Mouse (Mus musculus) myocyte (in vitro differentiated cells): Measurements from ENCODE around the gene 1700023F06Rik. TPM values are rescaled to one million over a fixed set of nuclear protein-coding genes. Genes with fewer than 3 reads are reported as not detected.

Source experiments
- H3K27me3 ChIP-seq: one replicate; pipeline ENCODE4 v1.6.1; 2011; ENCODE audit not compliant: control insufficient read depth, insufficient read depth, insufficient read length
- H3K36me3 ChIP-seq: one replicate; pipeline ENCODE4 v1.6.1; 2011; ENCODE audit not compliant: control insufficient read depth, insufficient read depth
- H3K4me2 ChIP-seq: one replicate; pipeline ENCODE4 v1.6.1; 2011; ENCODE audit warnings: low read depth, control low read depth
- H3K4me3 ChIP-seq: one replicate; pipeline ENCODE4 v1.5.1; 2011; ENCODE audit warnings: mild to moderate bottlenecking, control low read depth, moderate library complexity
- H3K79me2 ChIP-seq: one replicate; pipeline ENCODE4 v1.6.1; 2011; ENCODE audit not compliant: control insufficient read depth, insufficient read depth
- H3ac ChIP-seq: one replicate; pipeline ENCODE4 v1.6.1; 2011; ENCODE audit not compliant: control insufficient read depth, insufficient read length
- CEBPB ChIP-seq: IDR thresholded peaks from 2 replicates; pipeline ENCODE4 v1.6.1; 2011; ENCODE audit warnings: mild to moderate bottlenecking, moderate library complexity; ENCODE audit not compliant: poor library complexity, insufficient read depth, severe bottlenecking
- E2F4 ChIP-seq: IDR thresholded peaks from one replicate; pipeline ENCODE4 v1.6.1; 2011; ENCODE audit warnings: mild to moderate bottlenecking, control low read depth, moderate library complexity; ENCODE audit not compliant: insufficient read depth
- MAX ChIP-seq: IDR thresholded peaks from one replicate; pipeline ENCODE4 v1.6.1; 2011; ENCODE audit warnings: low read depth, mild to moderate bottlenecking, control low read depth
- MYOD1 ChIP-seq, 3 experiments: IDR thresholded peaks; one replicate each; pipeline ENCODE4 v1.6.1; 2011; ENCODE audit warnings: control low read depth in 2 of 3, low read depth in 2 of 3, mild to moderate bottlenecking in 2 of 3, moderate library complexity in 1 of 3; ENCODE audit not compliant: insufficient read length in 2 of 3, control insufficient read depth in 1 of 3
- MYOG ChIP-seq, 3 experiments: IDR thresholded peaks; one replicate each; pipeline ENCODE4 v1.6.1; 2011; ENCODE audit warnings: control low read depth in 2 of 3, low read depth in 2 of 3, mild to moderate bottlenecking in 2 of 3; ENCODE audit not compliant: insufficient read length in 2 of 3, control insufficient read depth in 1 of 3, insufficient read depth in 1 of 3
- POLR2A ChIP-seq: IDR thresholded peaks from one replicate; pipeline ENCODE4 v1.6.1; 2011; ENCODE audit warnings: low read depth, mild to moderate bottlenecking, control low read depth, moderate library complexity; ENCODE audit not compliant: insufficient read length
- POLR2AphosphoS2 ChIP-seq: IDR thresholded peaks from one replicate; pipeline ENCODE4 v1.6.1; 2011; ENCODE audit warnings: low read depth, control low read depth; ENCODE audit not compliant: insufficient read length
- REST ChIP-seq: IDR thresholded peaks from one replicate; pipeline ENCODE4 v1.6.1; 2011; ENCODE audit warnings: mild to moderate bottlenecking, control low read depth, moderate library complexity; ENCODE audit not compliant: insufficient read depth, insufficient read length
- SRF ChIP-seq: IDR thresholded peaks from one replicate; pipeline ENCODE4 v1.6.1; 2011; ENCODE audit warnings: low read depth; ENCODE audit not compliant: control insufficient read depth, insufficient read length
- TCF12 ChIP-seq: IDR thresholded peaks from one replicate; pipeline ENCODE4 v1.6.1; 2011; ENCODE audit warnings: mild to moderate bottlenecking, control low read depth; ENCODE audit not compliant: poor library complexity, insufficient read depth, severe bottlenecking
- TCF3 ChIP-seq: IDR thresholded peaks from one replicate; pipeline ENCODE4 v1.6.1; 2011; ENCODE audit warnings: low read depth, control low read depth; ENCODE audit not compliant: insufficient read length
- USF1 ChIP-seq: IDR thresholded peaks from one replicate; pipeline ENCODE4 v1.6.1; 2011; ENCODE audit warnings: low read depth, mild to moderate bottlenecking, control low read depth, moderate library complexity
- polyA plus RNA-seq: library from polyadenylated mRNA; unstranded; fragments of >200 nt; fragmentation: generic; extraction: Trizol; gene quantifications from one replicate; pipeline ENCODE4 v1.2.1, GENCODE M21; 2012; ENCODE audit warnings: missing spikeins

The 1700023F06Rik gene
- polyA plus RNA-seq, 1 experiment, result not detected

GRCm38 (mm10) chr11:103172392-103173040, 35.8 kb downstream of the 1700023F06Rik start:
- H3ac ChIP-seq, result no peak overlapping the region
- peaks cover 7% of the 10 kb centered on the region for H3K27me3 ChIP-seq
- H3K36me3 ChIP-seq, result no peaks in the 10 kb centered on the region
- no peak for TF ChIP-seq CEBPB
- TF ChIP-seq TCF3, result no peak
- TF ChIP-seq POLR2A, result no peak
- no peak for TF ChIP-seq POLR2AphosphoS2
- TF ChIP-seq MYOG (IDR thresholded peaks at IDR 0.05; ENCODE audit: control insufficient read depth in 1 of 3, insufficient read depth in 1 of 3, insufficient read length in 2 of 3, low read depth in 2 of 3), result no peak
- TF ChIP-seq E2F4, result no peak
- TF ChIP-seq REST, result no peak
- no peak for TF ChIP-seq MYOD1 (IDR thresholded peaks at IDR 0.05; ENCODE audit: control insufficient read depth in 1 of 3, insufficient read length in 2 of 3, low read depth in 2 of 3)
- TF ChIP-seq TCF12, result no peak
- TF ChIP-seq USF1, result no peak
- TF ChIP-seq MAX, result no peak
- TF ChIP-seq SRF, result no peak
- peak overlapping the region; percentile 52 for H3K4me2 ChIP-seq
- H3K4me3 ChIP-seq, result peak overlapping the region; percentile 12
- H3K79me2 ChIP-seq, result no peaks in the 10 kb centered on the region

GRCm38 (mm10) chr11:103171703-103172391, 36.5 kb downstream of the 1700023F06Rik start:
- Histone ChIP-seq H3K27me3 (peaks cover 7% of the 10 kb centered on the region), H3ac (peak overlapping the region; percentile 4), H3K36me3 (no peaks in the 10 kb centered on the region), H3K4me2 (peak overlapping the region; percentile 52), H3K79me2 (no peaks in the 10 kb centered on the region), H3K4me3 (peak overlapping the region; percentile 12)
- TF ChIP-seq E2F4 (no peak), CEBPB (no peak), USF1 (no peak), MAX (no peak), MYOG (IDR thresholded peaks at IDR 0.05; ENCODE audit: control insufficient read depth in 1 of 3, insufficient read depth in 1 of 3, insufficient read length in 2 of 3, low read depth in 2 of 3) (no peak), POLR2AphosphoS2 (no peak), MYOD1 (IDR thresholded peaks at IDR 0.05; ENCODE audit: control insufficient read depth in 1 of 3, insufficient read length in 2 of 3, low read depth in 2 of 3) (no peak), POLR2A (no peak), REST (no peak), TCF12 (no peak), SRF (no peak), TCF3 (no peak)

- TF ChIP-seq MYOD1 (IDR thresholded peaks at IDR 0.05; ENCODE audit: control insufficient read depth in 1 of 3, insufficient read length in 2 of 3, low read depth in 2 of 3) (peak in 1 of 3 experiments; percentile 3), USF1 (no peak)
- Histone ChIP-seq H3K27me3 (peaks cover 7% of the 10 kb centered on the region), H3ac (peak overlapping the region; percentile 4), H3K79me2 (no peaks in the 10 kb centered on the region), H3K4me2 (peak overlapping the region; percentile 52), H3K4me3 (peak overlapping the region; percentile 12), H3K36me3 (no peaks in the 10 kb centered on the region)
Measured at GRCm38 (mm10) chr11:103171286-103171620, 37.1 kb downstream of the 1700023F06Rik start.

- Histone ChIP-seq H3K36me3 (no peaks in the 10 kb centered on the region), H3K79me2 (no peaks in the 10 kb centered on the region), H3K27me3 (peaks cover 7% of the 10 kb centered on the region), H3K4me3 (peak within 1 kb of the TSS; percentile 12), H3ac (peak within 1 kb of the TSS; percentile 4), H3K4me2 (peak within 1 kb of the TSS; percentile 52)
- TF ChIP-seq USF1 (no peak), SRF (no peak), CEBPB (no peak), MYOD1 (IDR thresholded peaks at IDR 0.05; ENCODE audit: control insufficient read depth in 1 of 3, insufficient read length in 2 of 3, low read depth in 2 of 3) (peak in 1 of 3 experiments; percentile 39), REST (no peak), POLR2AphosphoS2 (no peak), TCF3 (no peak), POLR2A (no peak), E2F4 (no peak)
Measured at GRCm38 (mm10) chr11:103170494-103171285, 37.7 kb downstream of the 1700023F06Rik start, which contains the start of gene Fmnl1. Gene Fmnl1 (plus strand): TSS chr11:103171107.
